Comparison of ENCODE assay signal across 17 mouse cellular contexts in genomic region chr5:121339507-121340230, GRCm38 (mm10). TPM values are rescaled to one million over a fixed set of nuclear protein-coding genes. Genes with fewer than 3 reads are reported as not detected.
DNase-seq lines count a peak whose midpoint lies in the region; ATAC-seq and TF ChIP-seq lines count a peak whose summit lies in the region.
"Had no signal": no experiment of that assay in that cellular context is flagged by ENCODE, and none has a peak within 500 bp of the region (broad histone marks: within the 10 kb centered on the region; RNA-seq: fewer than 3 reads in every experiment).

No protein-coding gene starts in this region.

- no peak overlapping the region for H3K9ac ChIP-seq in hindbrain, embryonic 16.5 days (ENCODE audit: low read depth, low read length)
- H3K9ac ChIP-seq: embryonic facial prominence, embryonic 12.5 days; liver, embryonic 14.5 days; midbrain, embryonic 15.5 days had no signal

- no peak overlapping the region for H3K4me3 ChIP-seq in heart, embryonic 10.5 days
- no peak overlapping the region for H3K4me3 ChIP-seq in olfactory bulb, adult 2 months (ENCODE audit: insufficient read depth, low read depth, low read length)
- H3K4me3 ChIP-seq in hindbrain, embryonic 16.5 days (ENCODE audit: low read length), result no peak overlapping the region
- H3K4me3 ChIP-seq: embryonic facial prominence, embryonic 12.5 days; midbrain, embryonic 15.5 days had no signal

- no peak for TF ChIP-seq CTCF in olfactory bulb, adult 2 months (IDR thresholded peaks at IDR 0.05; ENCODE audit: insufficient read depth, low read depth, low read length)

- peaks cover 92% of the 10 kb centered on the region for H3K36me3 ChIP-seq in heart, embryonic 10.5 days
- H3K36me3 ChIP-seq in hindbrain, embryonic 16.5 days (ENCODE audit: control insufficient read depth, insufficient read depth, low read length), result peaks cover 70% of the 10 kb centered on the region

- H3K27me3 ChIP-seq in heart, embryonic 10.5 days (ENCODE audit: insufficient read depth, poor library complexity, severe bottlenecking), result no peaks in the 10 kb centered on the region
- H3K27me3 ChIP-seq in hindbrain, embryonic 16.5 days (replicated peaks; ENCODE audit: control insufficient read depth, insufficient read depth, low read length), result no peaks in the 10 kb centered on the region
- H3K27me3 ChIP-seq: embryonic facial prominence, embryonic 12.5 days; midbrain, embryonic 15.5 days had no signal

- H3K4me1 ChIP-seq in heart, embryonic 10.5 days, result peaks cover 10% of the 10 kb centered on the region
- H3K4me1 ChIP-seq in olfactory bulb, adult 2 months (ENCODE audit: control insufficient read depth, insufficient read depth, low read length), result peaks cover 20% of the 10 kb centered on the region
- H3K4me1 ChIP-seq in hindbrain, embryonic 16.5 days (ENCODE audit: control insufficient read depth, insufficient read depth, low read depth, low read length), result no peaks in the 10 kb centered on the region
- H3K4me1 ChIP-seq: midbrain, embryonic 15.5 days had no signal

- peak; percentile 37 to 43 for DNase-seq in heart, adult 18-20 months
- DNase-seq in heart, embryonic 10.5 days (ENCODE audit: low spot score), result no peak
- DNase-seq in urinary bladder, postnatal 14 days (ENCODE audit: low spot score), result peak; percentile 36
- DNase-seq in urinary bladder, postnatal 10 days (ENCODE audit: low spot score), result no peak
- DNase-seq in cerebellum, adult 9-11 months, result peak; percentile 69
- DNase-seq in layer of hippocampus, postnatal 36 days, result no peak
- DNase-seq: adrenal gland, postnatal 36 days; gastrocnemius, postnatal 36 days; kidney, adult 8-10 months; kidney, postnatal 4 days; right cerebral cortex, postnatal 14 days had no signal

- H3K9me3 ChIP-seq in heart, embryonic 10.5 days, result no peaks in the 10 kb centered on the region
- no peaks in the 10 kb centered on the region for H3K9me3 ChIP-seq in hindbrain, embryonic 16.5 days (ENCODE audit: control insufficient read depth, low read length)
- H3K9me3 ChIP-seq: embryonic facial prominence, embryonic 12.5 days; midbrain, embryonic 15.5 days had no signal

- WGBS in heart, embryonic 10.5 days, result 89% methylated on average over 7 of the region's 7 CpGs
- 80% methylated on average over 7 of the region's 7 CpGs for WGBS in olfactory bulb, adult 2 months
- WGBS in hindbrain, embryonic 16.5 days, result 95% methylated on average over 7 of the region's 7 CpGs

- ATAC-seq in hindbrain, embryonic 16.5 days, result no peak
- ATAC-seq: hindbrain, postnatal 0 days; midbrain, embryonic 15.5 days had no signal

- no peak for TF ChIP-seq POLR2A in olfactory bulb, adult 2 months (IDR thresholded peaks at IDR 0.05; ENCODE audit: insufficient read depth, low read depth, low read length)

- H3K4me2 ChIP-seq in hindbrain, embryonic 16.5 days (ENCODE audit: low read length), result no peak overlapping the region
- H3K4me2 ChIP-seq: embryonic facial prominence, embryonic 12.5 days; midbrain, embryonic 15.5 days had no signal

- no peak overlapping the region for H3K27ac ChIP-seq in heart, embryonic 10.5 days
- 0 out of 2 replicates have a peak overlapping the region, but pooled peaks have one; percentile 12 for H3K27ac ChIP-seq in olfactory bulb, adult 2 months (ENCODE audit: insufficient read depth, low read depth, low read length)
- H3K27ac ChIP-seq in hindbrain, embryonic 16.5 days (ENCODE audit: low read depth, low read length), result no peak overlapping the region
- H3K27ac ChIP-seq: embryonic facial prominence, embryonic 12.5 days; hindbrain, postnatal 0 days; liver, embryonic 14.5 days; midbrain, embryonic 15.5 days had no signal

RNA-seq across cellular contexts. Expression of gene Trafd1, which starts 45.8 kb away (rescaled TPM):
- total RNA-seq in heart, adult 18-20 months (2021), result 10 to 100 TPM; 61.2 to 68.8 TPM
- polyA plus RNA-seq in heart, embryonic 10.5 days (2016; fragmentation: Nextera tagmentation; extraction: Ambion mirVana), result 71.9 and 80.3 TPM in 2 replicates
- polyA plus RNA-seq in olfactory bulb, adult 2 months (2012; ENCODE audit: insufficient read depth, insufficient read length, low replicate concordance, missing spikeins), result not detected in 2 replicates
- polyA plus RNA-seq in hindbrain, embryonic 16.5 days (2015; fragmentation: Nextera tagmentation; extraction: Ambion mirVana), result 112 and 124 TPM in 2 replicates
- 10 to 100 TPM; 75.3 to 78.4 TPM for total RNA-seq in layer of hippocampus, postnatal 36 days (2021)

RNA-seq across cellular contexts. Expression of gene Naa25, which starts 58.1 kb away (rescaled TPM):
- 10 to 100 TPM; 22.4 to 23.1 TPM for total RNA-seq in heart, adult 18-20 months (2021)
- 47.3 and 50.7 TPM in 2 replicates for polyA plus RNA-seq in heart, embryonic 10.5 days (2016; fragmentation: Nextera tagmentation; extraction: Ambion mirVana)
- not detected in 2 replicates for polyA plus RNA-seq in olfactory bulb, adult 2 months (2012; ENCODE audit: insufficient read depth, insufficient read length, low replicate concordance, missing spikeins)
- polyA plus RNA-seq in hindbrain, embryonic 16.5 days (2015; fragmentation: Nextera tagmentation; extraction: Ambion mirVana), result 58.5 and 59.4 TPM in 2 replicates
- total RNA-seq in layer of hippocampus, postnatal 36 days (2021), result 10 to 100 TPM; 43.4 to 45.5 TPM

Comparison
In these comparisons a context has a peak if more than half of its experiments do, and no peak if none do; other contexts are left out.
1. DNase-seq: peak in heart, adult 18-20 months (2 of 2), urinary bladder, postnatal 14 days (single experiment) and cerebellum, adult 9-11 months (single experiment); none in heart, embryonic 10.5 days (single experiment), urinary bladder, postnatal 10 days (single experiment) and layer of hippocampus, postnatal 36 days (0 of 2).